Mouse (Mus musculus) adrenal gland, postnatal 14 days (tissue): Measurements from ENCODE around the gene Zscan10. TPM values are rescaled to one million over a fixed set of nuclear protein-coding genes. Genes with fewer than 3 reads are reported as not detected.
"Not testable (repeated sequence)": the region's sequence is repeated elsewhere in the genome, so short reads cannot be mapped to it uniquely, and the experiment has no call there.

Experiments
- DNase-seq: peaks from one replicate; pipeline ENCODE4 v3.0.0; 2021; ENCODE audit warnings: mixed read lengths
- total RNA-seq: library from RNA; stranded (reverse); gene quantifications from 2 replicates; pipeline ENCODE4 v1.2.3, GENCODE M21; 2021

Zscan10 gene
- total RNA-seq, 1 experiment from 2014 or later = not detected

DNA sequence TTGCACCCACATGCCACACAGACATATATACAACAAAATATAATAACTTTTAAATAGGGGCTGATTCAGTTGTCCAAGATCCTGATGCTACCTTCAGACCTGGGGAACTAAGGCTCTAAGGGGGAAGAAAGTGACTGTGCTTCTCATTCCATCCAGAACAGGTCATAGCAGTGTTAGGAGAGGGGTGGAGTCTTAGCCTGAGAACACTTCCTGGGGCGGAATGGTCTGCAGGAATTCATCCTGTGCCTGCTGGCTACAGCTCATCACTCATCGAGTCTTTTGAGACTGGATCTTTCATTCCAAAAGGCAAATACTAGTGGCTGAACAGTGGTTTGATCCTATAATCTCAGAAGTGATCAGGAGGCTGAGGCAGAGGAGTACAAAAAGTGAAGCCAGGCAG lies 13.4 kb upstream of the Zscan10 start:
- no peak for DNase-seq

DNA sequence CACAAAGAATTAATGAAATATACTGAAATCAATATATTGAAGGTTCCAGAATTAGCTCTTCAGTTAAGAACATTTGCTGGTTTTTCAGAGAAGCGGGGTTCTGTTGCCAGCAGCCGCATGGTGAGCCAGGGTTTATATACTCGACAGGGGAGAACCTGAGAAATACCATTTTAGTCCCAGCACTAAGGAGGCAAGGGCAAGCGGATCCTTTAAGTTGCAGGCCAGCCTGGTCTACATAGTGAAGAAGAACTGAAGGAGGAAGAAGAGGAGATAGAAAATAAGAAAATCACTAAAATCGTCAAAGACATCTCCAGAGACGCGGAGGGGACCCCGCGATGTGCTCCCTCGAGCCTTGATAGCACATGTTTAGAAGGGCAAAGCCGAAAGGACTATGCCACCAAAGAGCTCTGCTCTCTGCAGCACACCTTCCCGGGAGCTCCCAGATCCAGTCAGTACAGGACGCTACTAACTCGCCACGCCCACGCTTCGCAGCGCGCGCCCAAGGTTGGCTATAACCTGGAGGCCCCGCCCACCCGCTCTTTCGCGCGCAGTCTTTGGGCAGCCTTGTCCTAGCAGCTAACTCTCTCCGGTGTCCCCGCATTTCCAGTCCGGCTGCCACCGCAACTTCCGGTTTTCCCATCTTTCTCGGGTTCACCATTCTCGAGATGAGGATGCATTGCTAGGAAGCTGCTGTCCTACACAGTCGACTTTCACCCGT lies 8.3 kb upstream of the Zscan10 start:
- peak; percentile 98 for DNase-seq

DNA sequence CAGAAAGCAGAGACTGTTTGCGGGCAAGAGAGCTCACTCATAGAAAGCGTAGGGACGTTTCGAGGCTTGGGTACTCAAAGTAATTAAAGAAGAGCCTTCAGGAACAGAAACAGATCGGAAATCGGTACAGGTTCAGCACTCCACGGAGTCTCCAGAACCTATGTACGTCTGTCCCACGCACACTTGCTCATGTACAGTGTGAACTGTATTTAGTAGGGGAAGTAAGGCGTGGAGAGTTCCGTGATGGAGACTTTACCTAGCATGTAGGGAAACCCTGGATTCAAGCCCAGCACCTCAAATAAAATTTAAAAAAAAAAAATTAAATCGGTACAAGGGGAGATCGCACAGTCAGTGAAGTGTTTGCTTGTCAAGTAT lies 7.7 kb upstream of the Zscan10 start:
- no peak for DNase-seq

DNA sequence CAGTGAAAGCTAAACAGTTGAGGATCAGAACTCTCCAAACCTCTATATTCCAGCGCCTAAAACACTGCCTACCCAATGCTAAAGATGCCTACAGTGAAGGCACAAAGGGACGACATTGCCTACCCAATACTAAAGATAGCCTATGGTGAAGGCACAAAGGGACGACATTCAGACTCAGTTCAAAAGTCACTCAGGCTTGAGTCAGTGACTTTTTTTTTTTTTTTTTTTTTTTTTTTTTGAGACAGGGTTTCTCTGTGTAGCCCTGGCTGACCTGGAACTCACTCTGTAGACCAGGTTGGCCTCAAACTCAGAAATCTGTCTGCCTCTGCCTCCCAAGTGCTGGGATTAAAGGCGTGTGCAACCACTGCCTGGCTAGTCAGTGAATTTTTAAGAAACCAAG lies 5.5 kb upstream of the Zscan10 start:
- not testable (repeated sequence) for DNase-seq

DNA sequence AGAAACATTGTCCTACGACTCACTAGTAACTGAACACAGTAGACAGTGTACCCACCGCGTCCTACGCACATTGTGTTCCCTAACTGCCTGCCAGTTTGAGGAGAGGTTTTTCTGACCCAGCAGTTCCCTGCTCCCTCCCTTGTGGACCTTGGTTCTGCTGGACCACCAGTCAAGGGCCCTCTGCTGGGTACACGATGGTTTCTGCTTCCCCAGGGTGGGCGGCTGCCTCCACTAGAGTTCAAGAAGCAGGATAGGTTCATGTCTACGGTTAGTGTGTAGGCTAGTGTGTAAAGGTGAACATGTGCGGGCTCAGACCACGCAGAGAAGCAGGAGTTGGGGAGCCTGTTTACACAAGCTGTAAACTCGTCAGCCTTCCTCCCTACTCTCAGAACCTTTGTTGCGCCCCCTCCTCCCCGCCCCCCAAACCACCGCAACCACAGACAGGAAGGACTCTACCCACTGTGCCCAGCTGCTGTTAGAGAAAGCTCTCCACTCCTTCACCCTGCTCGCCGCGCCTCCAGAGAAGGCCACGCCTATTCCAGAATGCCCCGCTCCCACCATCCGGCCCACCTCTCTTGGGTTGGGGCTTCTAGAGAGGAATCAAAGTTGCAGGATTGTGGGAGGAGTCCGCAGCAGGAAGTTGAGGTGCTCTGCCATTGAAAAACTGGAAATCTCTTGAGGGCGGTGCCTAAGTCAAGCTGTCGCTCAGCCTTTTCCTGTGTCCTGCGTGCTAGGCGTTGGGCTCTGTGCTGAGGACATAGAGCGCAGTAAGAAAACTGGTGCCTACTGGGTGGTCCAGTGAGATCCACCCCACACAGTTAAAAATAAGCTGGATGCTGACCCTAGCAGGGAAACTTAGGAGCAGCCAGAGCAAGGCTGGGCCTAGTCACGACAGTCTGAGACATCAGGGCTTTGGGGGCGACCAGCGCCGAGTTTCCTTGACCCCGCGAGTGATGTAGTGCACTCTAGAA lies 1.8 kb upstream of the Zscan10 start, which contains the start of gene Zfp13:
TSS of gene Zfp13 (minus strand) at position 906 of the 971 bp plus-strand sequence.
- peak; percentile 94 for DNase-seq

DNA sequence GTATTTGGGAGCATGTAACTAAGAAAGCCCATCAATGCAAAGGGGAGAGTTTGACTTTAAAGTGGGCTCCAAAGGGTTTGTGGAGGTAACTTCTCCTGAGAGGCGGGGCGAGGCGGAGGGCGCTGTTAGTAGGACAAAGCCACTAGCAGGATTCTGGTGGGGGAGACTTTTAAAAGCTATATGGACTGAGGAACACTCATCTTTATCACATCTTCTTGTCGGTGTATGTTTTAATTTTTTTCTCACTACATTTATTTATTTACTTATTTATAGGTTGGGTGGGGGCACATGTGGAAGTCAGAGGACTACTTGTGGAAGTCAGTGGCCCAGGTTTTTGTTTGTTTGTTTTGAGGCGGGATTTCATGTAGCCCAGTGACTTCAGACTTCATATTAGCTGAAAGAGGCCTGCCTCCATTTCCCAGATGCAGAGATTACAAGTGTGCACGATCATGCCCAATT lies 1.0 kb upstream of the Zscan10 start:
- no peak for DNase-seq

DNA sequence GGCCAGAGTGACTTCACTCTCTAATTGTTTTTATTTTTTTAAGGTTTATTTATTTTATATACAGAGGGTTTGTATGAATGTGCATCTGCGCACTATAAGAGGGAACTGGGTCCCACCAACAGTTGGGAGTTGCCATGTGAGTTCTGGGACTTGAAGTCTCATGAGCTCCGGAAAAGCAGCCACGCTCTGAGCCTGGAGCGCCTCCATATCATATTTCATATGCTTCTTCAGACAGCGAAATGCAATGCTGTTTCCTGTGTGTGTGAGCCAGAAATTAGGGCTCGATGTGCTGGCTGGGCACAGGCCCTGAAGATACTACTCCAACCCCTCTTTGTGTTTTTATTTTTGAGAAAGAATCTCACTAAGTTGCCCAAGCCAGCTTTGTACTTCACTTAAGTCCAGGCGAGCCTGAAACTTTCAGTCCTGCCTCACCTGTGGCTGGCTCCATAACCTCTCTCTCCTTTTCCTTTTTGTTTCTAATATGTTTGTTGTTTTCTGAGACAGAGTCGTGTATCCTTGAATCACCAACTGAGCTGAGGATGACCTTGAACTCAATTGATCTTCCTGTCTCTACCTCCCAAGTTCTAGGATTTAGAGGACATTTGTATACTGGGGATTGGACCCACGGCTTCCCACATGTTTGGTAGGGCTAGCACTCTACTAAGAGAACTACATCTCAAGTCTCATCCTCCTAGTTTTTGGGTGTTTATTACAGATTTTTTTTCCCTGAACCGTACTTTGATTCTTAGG lies 1.4 kb downstream of the Zscan10 start:
- no peak for DNase-seq

DNA sequence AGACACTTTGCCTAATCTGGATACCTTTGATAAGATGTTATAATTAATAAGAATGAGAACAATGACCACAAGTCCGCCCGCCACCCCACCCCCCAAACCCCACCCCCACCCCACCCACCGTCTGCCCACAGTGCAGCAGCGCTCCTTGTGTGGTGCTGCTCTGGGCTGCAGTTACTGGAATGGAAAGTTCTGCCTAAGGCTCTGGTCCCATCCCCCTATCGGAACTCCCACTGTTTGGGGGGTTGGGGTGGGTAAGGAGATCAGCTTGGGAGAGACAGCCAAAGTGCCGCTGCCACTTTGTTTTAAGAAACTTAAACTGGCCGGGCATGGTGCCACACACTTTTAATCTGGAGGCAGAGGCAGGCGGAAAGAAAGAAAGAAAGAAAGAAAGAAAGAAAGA lies 2.4 kb downstream of the Zscan10 start:
- no peak for DNase-seq

DNA sequence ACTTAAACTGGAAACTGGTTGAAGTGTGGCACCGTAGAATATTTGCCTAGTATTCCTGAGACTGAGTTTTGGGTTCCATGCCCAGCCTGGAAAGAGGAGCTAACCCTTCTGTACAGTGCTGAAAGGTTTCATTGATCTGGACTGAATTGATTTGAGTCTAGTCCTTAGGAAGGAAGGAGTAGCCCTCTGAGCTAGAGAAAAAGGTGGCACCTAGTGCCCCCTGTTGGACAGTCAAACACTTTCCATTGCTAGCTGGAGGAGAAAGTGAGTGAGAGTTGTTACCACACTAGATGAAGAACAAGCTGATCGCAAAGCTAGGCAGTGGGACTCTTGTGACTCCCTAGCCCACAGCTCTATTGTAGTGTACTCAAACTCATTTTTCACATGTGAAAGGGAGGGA lies 2.9 kb downstream of the Zscan10 start:
- DNase-seq = peak; percentile 39

DNA sequence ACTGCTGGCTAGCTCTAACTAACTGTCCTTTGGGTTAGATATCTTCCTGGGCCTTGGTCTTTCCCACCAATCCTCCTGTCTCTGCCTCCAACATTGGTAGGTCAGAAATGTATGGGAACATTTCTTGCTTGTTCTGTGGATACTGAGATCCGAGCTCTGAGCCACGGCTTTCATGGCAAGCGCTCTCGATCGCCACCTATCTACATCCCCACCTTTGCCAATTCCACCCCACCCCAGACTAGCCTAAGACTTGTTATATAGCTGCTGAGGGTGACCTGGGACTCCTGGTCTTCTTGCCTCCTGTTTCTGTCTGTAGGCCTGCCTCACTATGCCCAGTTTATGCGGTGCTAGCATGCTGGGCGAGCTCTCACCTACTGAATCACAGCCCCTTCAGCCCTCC lies 3.7 kb downstream of the Zscan10 start:
- DNase-seq = no peak

DNA sequence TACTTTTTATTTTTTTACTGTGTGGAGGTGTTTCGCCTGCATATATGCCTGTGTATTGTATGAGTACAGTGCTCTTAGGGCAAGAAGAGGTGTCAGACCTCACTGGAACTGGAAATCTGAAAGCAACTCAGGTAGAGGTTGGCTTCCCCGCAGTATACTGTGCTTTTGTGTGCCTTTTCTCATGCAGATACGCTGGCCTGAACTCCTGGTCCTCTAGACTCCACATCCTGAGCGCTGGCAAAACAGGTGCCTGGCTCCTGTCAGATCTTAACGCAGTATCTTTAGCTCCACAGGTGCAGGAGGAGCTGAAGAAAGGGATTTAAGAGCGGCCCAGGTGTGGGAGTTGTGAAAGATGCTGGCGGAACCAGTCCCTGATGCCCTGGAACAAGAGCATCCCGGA lies 4.6 kb downstream of the Zscan10 start:
- DNase-seq = no peak

DNA sequence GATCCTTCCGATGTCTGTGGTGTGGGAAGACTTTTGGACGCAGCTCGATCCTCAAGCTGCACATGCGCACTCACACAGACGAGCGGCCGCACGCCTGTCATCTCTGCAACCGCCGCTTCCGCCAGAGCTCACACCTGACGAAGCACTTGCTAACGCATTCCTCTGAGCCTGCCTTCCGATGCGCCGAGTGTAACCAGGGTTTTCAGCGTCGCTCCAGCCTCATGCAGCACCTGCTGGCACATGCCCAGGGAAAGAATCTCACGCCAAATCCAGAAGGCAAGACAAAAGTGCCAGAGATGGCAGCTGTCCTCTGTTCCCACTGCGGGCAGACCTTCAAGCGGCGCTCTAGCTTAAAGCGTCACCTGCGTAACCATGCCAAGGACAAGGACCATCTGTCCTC lies 9.0 kb downstream of the Zscan10 start:
- no peak for DNase-seq

DNA sequence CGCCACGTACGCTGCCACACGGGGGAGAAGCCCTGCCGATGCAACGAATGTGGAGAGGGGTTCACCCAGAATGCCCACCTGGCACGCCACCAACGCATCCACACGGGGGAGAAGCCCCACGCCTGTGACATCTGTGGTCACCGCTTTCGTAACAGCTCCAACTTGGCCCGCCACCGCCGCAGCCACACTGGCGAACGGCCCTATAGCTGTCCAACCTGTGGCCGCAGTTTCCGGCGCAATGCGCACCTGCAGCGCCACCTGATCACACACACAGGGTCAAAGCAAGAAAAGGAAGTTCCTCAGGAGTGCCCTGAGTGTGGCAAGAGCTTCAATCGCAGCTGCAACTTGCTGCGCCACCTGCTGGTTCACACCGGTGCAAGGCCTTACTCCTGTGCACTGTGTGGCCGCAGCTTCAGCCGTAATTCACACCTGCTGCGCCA lies 9.7 kb downstream of the Zscan10 start:
- peak; percentile 69 for DNase-seq

DNA sequence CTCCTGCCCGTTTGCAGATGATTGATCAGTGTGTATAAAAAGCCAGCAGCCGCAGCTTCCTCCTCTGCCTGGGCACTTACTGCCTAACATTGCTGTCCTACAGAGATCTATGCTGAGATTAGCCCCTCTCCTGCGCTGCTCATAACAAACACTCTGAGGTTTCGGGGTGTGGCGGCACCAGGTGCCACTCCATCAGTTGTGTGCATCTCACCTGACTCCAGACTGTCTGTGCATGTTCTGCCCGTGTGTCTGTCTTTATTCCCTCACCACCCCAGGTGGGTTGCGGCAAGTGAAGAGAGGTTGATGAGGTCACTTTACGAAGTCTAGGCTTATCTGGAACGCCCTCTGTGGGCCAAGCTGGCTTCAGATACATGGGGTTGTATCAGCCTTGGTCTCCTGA lies 16.4 kb downstream of the Zscan10 start:
- DNase-seq = no peak

DNA sequence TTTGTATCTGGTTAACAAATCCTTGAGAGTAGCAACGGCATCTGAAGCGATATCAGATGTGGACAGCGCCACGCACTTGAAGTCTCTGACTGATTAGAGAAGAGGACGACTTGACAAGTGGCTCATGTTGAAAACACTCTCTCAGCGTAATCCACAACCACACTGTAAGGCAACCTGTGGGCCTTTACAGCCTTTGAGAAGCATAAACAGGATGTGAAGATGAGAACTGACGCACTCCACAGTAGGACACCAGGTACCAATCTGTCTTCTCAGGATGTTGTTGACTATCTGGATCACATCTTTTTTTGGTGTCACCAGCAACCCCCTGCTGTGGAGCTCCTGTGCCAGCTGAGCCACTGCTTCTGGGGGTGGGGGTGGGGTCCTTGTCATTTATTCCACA lies 19.7 kb downstream of the Zscan10 start:
- DNase-seq = no peak

DNA sequence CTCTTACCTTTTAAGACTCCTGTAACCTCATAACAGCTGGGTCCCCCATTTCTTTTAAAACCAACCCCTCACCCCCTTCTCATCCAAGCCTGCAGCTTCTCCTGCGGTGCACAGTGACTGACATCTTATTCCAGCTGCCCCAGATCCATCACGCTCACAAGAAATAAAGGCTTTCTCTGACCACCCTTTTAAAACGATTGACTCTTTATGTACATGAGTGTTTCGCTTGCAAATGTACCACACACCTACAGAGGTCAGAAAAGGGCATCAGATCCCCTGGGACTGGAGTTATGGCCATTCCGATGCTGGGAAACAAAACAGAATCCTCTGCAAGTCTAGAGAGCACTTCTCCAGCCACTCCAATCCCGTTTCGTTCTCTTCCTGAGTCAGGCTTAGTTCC lies 27.2 kb downstream of the Zscan10 start:
- no peak for DNase-seq

DNA sequence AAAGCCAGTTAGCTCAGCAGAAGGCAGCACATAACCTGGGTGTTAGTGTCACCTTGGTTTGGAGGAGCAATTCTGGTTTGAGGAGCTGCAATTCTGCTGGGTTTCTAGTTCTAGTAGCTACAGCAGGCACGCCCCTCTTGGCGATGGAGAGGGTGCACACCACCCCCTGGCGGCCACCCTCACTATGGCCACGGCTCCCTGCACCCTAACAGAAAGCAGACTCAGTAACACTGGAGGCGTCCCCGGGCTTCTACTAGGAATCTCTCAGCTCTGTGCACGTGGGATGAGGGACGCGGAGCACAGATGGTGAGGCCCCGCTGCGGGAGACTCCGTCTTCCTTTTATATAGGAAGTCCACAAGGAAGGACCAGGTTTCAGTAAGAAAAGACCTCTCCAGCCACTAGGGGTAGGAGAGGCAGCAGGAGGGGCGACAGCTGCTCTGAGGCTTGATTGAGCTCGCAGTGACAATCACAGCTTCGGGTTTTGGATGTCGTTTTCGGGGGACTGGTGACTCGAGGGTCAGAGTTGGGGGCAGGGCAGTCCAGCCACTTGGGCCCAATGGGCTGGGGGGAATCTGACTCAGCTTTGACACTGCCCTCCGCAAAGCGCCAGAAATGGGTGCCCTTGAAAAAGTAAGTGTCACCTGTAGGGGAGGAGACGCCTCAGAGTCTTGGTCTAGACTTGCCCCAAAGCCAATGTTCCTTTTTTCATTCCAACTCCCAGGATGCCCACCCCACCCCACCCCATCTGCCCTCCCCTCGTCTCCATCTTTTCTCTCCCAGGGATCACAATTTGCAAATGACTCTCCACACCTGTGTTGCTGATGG lies 29.8 kb downstream of the Zscan10 start:
- peak; percentile 92 for DNase-seq

DNA sequence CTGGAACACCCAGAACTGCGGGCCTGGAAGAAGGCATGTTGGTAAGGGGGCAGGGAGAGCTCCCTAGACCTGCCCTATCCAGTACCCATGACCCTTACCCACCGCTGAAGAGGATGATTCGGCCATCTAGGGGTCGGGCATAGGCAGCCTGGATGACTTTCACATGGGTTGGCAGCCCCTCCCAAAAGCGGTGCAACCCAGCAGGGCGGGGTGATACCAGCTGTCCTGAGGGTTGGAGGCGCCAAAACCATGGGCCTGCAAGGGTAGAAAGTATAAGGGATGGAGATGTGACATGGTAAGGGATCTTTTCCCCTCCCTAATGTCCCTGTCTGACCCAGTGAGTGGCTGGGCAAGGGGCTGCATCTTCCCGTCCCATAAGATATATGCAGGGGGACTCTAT lies 30.6 kb downstream of the Zscan10 start:
- no peak for DNase-seq

DNA sequence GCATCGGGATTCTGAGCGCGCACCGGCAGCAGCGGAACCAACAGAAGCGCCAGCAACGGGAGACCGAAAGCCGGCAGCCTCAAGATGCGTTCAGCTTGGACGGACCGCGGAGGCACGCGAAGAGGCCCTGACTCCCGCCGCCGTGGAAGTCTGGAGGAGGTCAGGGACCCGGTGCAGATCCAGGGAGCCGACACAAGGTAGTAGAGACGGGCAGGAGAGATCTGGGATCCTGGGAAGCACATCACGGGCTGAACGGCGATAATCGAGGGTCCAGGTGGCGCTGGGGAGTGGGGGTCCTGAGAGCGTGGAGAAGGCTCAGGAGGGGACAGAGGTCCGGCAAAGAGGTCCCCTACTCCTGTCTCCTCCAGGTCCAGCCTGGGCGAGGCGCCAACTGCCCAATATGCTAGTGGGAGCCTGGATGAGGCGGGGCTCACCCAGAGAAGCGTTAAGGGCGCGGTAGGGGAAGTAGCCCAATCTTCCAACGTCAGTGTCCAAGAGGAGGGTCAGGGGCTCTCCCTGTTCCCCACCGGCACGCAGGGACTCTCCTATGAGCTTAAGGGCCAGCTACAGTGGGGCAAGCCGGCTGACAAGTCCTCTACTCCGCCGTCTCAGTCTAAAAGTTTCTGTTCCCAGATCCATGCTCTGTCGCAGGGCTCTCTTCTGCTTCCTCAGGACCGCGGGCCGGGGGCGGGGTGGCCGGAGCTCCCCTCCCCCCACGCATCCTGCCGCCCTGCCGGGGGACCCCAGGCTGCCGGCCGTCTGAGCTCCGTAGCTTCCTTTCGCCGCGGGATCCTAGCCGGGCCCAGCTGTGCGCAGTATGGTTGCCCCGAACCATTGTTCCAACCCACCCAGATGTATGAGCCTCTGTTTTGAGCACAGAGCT lies 44.2 kb downstream of the Zscan10 start, which contains the start of gene Mmp25:
TSS of gene Mmp25 (minus strand) at position 665 of the 883 bp plus-strand sequence.
- peak; percentile 34 for DNase-seq

DNA sequence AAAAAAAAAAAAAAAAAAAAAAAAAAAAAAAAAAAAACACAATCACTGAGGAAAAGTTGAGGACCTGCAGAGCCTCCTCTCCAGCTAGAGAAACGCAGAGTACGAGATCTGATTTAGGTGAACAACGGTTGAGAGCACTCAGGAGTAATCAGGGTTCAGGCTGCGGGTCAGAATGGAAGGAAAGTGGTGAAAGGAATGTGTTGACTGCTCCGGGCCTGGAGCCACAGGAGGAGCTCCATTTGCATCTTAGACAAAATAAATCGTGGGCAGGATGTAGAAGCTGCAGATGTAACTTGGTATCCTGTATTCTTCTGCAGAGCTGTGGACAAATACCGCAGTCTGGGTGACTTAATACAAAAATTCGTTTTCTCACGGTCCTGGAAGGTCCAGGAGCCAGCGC lies 45.2 kb downstream of the Zscan10 start:
- DNase-seq = no peak
